Mouse (Mus musculus) kidney, embryonic 15.5 days (tissue): Measurements from ENCODE around the gene Nrarp. TPM values are rescaled to one million over a fixed set of nuclear protein-coding genes. Genes with fewer than 3 reads are reported as not detected.

Source experiments
- ATAC-seq: fragments of 200-750 bp; cut with Nextera tagmentation; replicated peaks from 2 replicates; pipeline ENCODE4 v1.8.0; 2017; ENCODE audit warnings: moderate TSS enrichment; ENCODE audit not compliant: low FRiP score
- H3K27ac ChIP-seq: fragments of 300-500 bp; sonication (generic); 2 replicates; pipeline ENCODE4 v1.5.1; 2015; ENCODE audit warnings: mild to moderate bottlenecking, inconsistent platforms
- H3K27me3 ChIP-seq: fragments of 300-500 bp; sonication (generic); 2 replicates; pipeline ENCODE4 v1.6.1; 2015; ENCODE audit warnings: inconsistent platforms
- H3K36me3 ChIP-seq: fragments of 300-500 bp; sonication (generic); 2 replicates; pipeline ENCODE4 v1.6.1; 2015; ENCODE audit warnings: inconsistent platforms
- H3K4me1 ChIP-seq: fragments of 300-500 bp; sonication (generic); 2 replicates; pipeline ENCODE4 v1.6.1; 2015; ENCODE audit warnings: inconsistent platforms
- H3K4me2 ChIP-seq: fragments of 300-500 bp; sonication (generic); 2 replicates; pipeline ENCODE4 v1.6.1; 2015; ENCODE audit warnings: moderate library complexity, mild to moderate bottlenecking, inconsistent platforms
- H3K4me3 ChIP-seq: fragments of 300-500 bp; sonication (generic); replicated peaks from 2 replicates; pipeline ENCODE4 v1.5.1; 2015; ENCODE audit warnings: mild to moderate bottlenecking, inconsistent platforms
- H3K9ac ChIP-seq: fragments of 300-500 bp; sonication (generic); 2 replicates; pipeline ENCODE4 v1.6.1; 2015; ENCODE audit warnings: mild to moderate bottlenecking, inconsistent platforms
- H3K9me3 ChIP-seq: fragments of 300-500 bp; sonication (generic); replicated peaks from 2 replicates; pipeline ENCODE4 v1.6.1; 2016; ENCODE audit warnings: inconsistent platforms
- WGBS: fragments of 180-500 bp; shearing (Covaris S2); methylation state at CpG from one replicate; pipeline ENCODE4 v1.1.7; 2015; ENCODE audit warnings: mixed read lengths; 5-methylcytosine and 5-hydroxymethylcytosine counted together
- polyA plus RNA-seq: library from polyadenylated mRNA; unstranded; fragments of >200 nt; fragmentation: Nextera tagmentation; extraction: Ambion mirVana; gene quantifications from 2 replicates; pipeline ENCODE4 v1.2.1, GENCODE M21; 2015

Nrarp gene
- polyA plus RNA-seq, 1 experiment from 2014 or later = 21.8 TPM

DNA sequence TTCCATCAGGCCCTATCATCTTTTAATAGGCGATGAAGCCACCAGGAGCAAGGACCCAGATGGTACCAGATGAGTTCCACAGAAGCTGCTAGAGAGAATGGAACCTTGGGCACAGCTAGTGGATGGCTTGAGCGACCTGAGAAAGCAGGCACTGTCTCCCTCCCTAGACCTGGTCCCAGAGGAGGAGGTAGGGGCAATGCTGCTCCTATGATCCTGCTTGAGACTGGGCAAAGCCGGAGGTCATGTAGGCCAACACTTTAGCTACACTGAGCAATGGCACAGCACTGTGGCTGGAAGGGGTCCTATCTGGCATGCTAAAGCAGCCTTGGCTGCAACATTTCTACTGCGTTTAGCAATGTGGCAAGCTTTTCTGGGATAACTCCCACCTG lies 4.9 kb upstream of the Nrarp start:
- H3K27ac ChIP-seq = peak overlapping the region; percentile 91
- no peak overlapping the region for H3K9ac ChIP-seq
- no peak for ATAC-seq
- H3K4me2 ChIP-seq = 0 out of 2 replicates have a peak overlapping the region, but pooled peaks have one; percentile 1
- no peak overlapping the region for H3K4me3 ChIP-seq
- 78% methylated on average over 4 of the region's 4 CpGs for WGBS
- no peaks in the 10 kb centered on the region for H3K36me3 ChIP-seq
- no peaks in the 10 kb centered on the region for H3K9me3 ChIP-seq
- H3K4me1 ChIP-seq = peaks cover 81% of the 10 kb centered on the region
- H3K27me3 ChIP-seq = peaks cover 34% of the 10 kb centered on the region

DNA sequence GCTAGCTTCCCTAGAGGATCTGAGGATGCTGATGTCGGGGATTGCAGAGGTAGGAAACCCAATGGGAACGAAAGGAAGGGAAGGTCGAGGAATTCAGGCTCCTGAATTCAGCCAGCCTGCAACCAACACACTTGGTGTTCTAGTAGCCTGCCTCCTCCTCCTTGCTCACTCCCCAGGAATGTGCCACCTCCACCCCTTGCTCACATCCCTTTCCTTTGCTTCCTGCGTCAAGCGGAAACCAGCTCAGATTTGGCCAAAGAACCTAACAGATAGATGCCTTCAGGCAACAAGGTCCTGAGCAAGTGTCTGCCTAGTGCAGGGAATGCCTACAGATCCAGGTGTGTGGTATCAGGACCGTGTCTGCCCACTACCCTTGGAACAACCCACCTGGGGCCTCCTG lies 4.0 kb upstream of the Nrarp start:
- Histone ChIP-seq H3K9ac (0 out of 2 replicates have a peak overlapping the region, but pooled peaks have one; percentile 2), H3K27ac (peak overlapping the region; percentile 91), H3K36me3 (no peaks in the 10 kb centered on the region), H3K4me1 (peaks cover 83% of the 10 kb centered on the region), H3K9me3 (no peaks in the 10 kb centered on the region), H3K4me3 (peak overlapping the region; percentile 28), H3K4me2 (peak overlapping the region; percentile 51), H3K27me3 (peaks cover 42% of the 10 kb centered on the region)
- no peak for ATAC-seq
- WGBS = 38% methylated on average over 6 of the region's 6 CpGs

DNA sequence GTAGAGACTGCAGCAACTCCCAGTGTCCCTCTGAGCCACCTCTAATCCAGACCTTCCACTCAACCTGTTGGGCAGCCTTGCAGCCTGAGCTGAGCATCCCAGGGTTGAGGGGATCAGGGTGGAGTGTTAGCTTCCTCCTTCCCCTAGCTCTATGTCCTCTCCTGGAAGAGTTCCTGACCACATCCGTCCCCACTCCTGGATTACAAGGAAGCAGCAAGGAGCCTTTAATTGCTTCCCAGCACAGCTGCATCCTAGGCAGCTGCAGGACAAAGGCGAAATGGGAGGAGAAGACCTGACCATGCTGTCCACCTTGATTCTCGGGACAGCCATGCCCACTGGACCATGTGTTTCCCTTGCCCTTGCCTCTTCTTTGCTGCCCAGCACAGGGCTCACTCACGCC lies 3.5 kb upstream of the Nrarp start:
- Histone ChIP-seq H3K4me1 (peaks cover 84% of the 10 kb centered on the region), H3K27ac (peak overlapping the region; percentile 91), H3K9ac (peak overlapping the region; percentile 21; the same call in 1 of the 2 replicates), H3K27me3 (peaks cover 46% of the 10 kb centered on the region), H3K4me2 (peak overlapping the region; percentile 51), H3K4me3 (peak overlapping the region; percentile 28), H3K9me3 (no peaks in the 10 kb centered on the region), H3K36me3 (no peaks in the 10 kb centered on the region)
- WGBS = 11% methylated on average over 4 of the region's 4 CpGs
- no peak for ATAC-seq

DNA sequence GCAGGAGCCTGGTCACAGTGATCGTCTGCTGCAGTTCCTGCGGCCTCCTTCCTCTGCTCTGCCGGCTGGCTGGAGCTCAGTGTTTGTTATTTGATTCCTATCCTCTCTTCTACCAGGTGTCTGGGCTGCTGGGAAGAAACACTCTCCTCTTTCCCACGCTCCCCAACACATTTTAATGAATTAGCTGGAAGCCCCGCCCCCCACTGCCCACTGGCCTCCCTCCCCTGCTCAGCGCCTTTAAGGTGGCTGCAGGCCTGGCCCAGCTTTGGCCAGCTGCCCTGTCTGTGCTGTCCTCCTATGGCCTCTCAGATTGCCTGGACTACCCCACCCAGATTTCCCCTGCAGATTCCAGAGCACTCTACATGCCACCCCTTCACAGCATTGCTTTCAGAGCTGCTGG lies 2.9 kb upstream of the Nrarp start:
- H3K4me1 ChIP-seq = peaks cover 84% of the 10 kb centered on the region
- no peaks in the 10 kb centered on the region for H3K36me3 ChIP-seq
- peak overlapping the region; percentile 21; the same call in 1 of the 2 replicates for H3K9ac ChIP-seq
- peak overlapping the region; percentile 51 for H3K4me2 ChIP-seq
- H3K4me3 ChIP-seq = peak overlapping the region; percentile 28
- 0% methylated on average over 6 of the region's 6 CpGs for WGBS
- peaks cover 50% of the 10 kb centered on the region for H3K27me3 ChIP-seq
- ATAC-seq = peak; percentile 47
- peak overlapping the region; percentile 91 for H3K27ac ChIP-seq
- H3K9me3 ChIP-seq = no peaks in the 10 kb centered on the region

DNA sequence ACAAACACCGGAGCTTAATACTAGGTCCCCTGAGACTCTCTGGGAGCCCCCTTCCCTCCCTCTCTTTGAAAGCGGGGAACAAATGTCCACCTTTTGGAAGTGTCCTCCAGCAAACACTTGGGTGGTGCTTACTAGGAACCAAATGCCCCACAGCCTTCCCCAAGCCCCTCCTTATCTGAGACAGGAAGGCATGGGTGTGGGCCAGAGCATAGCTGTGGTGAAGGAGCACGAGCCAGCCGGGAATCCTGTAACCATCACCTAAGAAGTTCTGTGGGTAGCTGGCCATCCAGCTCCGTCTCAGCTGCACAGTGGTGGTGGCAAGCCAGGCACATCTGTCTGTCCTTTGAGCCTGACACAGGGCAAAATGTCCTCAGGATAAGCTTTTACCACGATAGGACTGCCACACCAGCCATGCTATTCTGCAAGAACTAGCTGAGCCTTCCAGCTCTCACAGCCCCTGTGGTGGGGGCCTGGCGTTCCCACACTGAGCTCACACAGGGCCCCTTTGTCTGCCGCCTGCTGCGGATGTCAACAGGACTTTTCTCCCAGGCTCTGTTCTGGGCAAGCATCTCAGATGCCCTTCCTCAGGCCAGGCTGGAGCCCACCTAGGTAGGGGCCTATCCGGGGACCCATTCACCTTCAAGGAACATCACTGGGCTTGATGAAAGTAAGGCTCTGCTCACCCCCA lies 2.1 kb upstream of the Nrarp start:
- Histone ChIP-seq H3K27ac (peak overlapping the region; percentile 91), H3K27me3 (peaks cover 57% of the 10 kb centered on the region), H3K4me2 (peak overlapping the region; percentile 51; the same call in 1 of the 2 replicates), H3K9me3 (no peaks in the 10 kb centered on the region), H3K9ac (no peak overlapping the region), H3K4me1 (peaks cover 81% of the 10 kb centered on the region), H3K4me3 (peak overlapping the region; percentile 6; the same call in 1 of the 2 replicates), H3K36me3 (no peaks in the 10 kb centered on the region)
- no peak for ATAC-seq
- WGBS = 28% methylated on average over 10 of the region's 10 CpGs

DNA sequence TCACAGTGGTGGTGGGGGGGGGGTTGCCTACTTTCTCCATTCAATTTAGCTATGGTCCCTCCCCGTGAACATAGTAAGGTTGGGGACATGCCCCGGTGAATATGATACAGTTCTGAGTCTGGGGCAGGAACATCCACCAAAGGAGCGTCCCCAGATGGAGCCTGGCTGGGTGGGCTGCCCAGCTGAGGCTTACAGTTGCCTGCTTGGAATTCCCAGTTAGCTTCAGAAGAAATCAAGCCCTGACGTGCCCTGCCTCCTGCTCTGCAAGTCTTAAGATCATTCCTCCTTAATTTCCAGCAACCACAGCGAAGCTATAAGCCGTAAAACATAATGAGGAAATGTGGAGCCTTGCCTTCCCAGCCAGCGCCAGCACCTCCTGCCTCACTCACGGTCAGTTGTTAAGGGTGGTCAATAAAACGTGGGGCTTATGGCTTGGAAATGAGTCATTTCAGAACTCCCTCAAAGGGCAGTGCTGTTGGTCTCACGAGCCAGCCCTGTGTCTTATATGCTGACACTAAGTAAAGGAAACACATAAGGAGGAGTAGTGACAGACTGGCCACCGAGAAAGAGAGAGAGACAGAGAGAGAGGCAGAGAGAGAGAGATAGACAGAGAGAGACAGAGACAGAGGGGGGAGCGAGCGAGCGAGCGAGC lies 866 bp upstream of the Nrarp start:
- 23% methylated on average over 15 of the region's 15 CpGs for WGBS
- H3K4me1 ChIP-seq = peaks cover 78% of the 10 kb centered on the region
- H3K27me3 ChIP-seq = peaks cover 70% of the 10 kb centered on the region
- peak overlapping the region; percentile 67 for H3K4me3 ChIP-seq
- no peaks in the 10 kb centered on the region for H3K9me3 ChIP-seq
- H3K4me2 ChIP-seq = peak overlapping the region; percentile 92
- peak overlapping the region; percentile 29 for H3K9ac ChIP-seq
- H3K36me3 ChIP-seq = no peaks in the 10 kb centered on the region
- peak overlapping the region; percentile 93 for H3K27ac ChIP-seq
- ATAC-seq = no peak

DNA sequence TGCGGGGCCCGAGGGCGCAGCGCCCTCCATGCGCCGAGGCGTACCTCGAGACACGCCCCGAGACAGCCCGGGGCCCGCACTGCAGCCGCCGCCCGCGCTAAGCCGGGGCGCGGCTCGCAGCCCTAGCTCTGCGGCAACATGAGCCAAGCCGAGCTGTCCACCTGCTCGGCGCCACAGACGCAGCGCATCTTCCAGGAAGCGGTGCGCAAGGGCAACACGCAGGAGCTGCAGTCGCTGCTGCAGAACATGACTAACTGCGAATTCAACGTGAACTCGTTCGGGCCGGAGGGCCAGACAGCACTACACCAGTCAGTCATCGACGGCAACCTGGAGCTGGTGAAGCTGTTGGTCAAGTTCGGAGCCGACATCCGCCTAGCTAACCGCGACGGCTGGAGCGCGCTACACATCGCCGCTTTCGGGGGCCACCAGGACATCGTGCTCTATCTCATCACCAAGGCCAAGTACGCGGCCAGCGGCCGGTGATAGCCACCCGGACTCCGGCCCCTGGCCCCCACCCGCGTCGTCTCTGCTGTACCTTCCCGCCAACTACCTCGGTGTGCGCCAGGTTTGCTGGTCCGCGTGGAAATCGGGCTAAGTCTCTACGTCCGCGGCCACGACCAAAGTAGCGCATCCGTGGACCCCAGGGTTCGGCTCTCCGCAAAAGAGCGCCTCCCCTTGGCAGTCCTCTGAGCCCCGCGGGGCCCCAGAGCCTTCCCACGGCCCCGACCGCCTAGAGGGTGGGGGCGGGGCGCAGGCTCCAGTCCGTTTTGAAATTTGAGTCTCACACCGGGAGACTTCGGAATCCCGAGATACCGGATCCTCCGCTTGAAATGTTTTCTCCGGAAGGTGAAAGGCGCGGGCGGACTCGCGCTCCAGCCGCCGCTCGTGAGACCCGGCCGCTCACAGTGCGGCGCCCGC lies 674 bp downstream of the Nrarp start:
- H3K27ac ChIP-seq = peak overlapping the region; percentile 93
- peaks cover 78% of the 10 kb centered on the region for H3K4me1 ChIP-seq
- H3K27me3 ChIP-seq = peaks cover 74% of the 10 kb centered on the region
- H3K9ac ChIP-seq = peak overlapping the region; percentile 64
- peak overlapping the region; percentile 67 for H3K4me3 ChIP-seq
- no peaks in the 10 kb centered on the region for H3K9me3 ChIP-seq
- peak overlapping the region; percentile 92 for H3K4me2 ChIP-seq
- whole genome bisulfite sequencing = under 1% methylated on average over 100 of the region's 100 CpGs
- H3K36me3 ChIP-seq = no peaks in the 10 kb centered on the region
- ATAC-seq = peak; percentile 30

DNA sequence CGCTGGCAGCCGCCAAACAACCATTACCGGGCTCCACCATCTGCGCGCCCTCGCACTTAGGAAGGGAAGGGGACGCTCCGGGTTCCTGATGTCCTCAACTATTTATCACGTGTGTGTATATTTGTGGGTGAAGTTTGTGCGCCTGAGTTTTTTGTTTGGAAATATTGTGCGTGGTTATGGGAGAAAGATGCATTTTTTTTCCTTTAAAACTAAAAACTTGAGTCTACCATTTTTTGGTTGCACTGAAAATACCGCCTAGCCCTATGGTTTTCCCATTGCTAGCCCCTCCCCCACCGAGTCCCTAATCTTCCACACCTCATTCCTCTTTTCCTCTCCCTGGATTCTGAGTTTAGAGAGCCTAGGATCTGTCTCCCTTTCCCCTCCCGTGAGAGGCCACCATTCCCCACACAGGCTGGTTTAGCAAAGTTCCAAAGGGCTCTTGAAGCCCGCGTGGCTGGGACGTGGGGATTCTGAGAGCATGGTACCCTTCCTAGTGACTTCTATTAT lies 1.4 kb downstream of the Nrarp start:
- 1% methylated on average over 17 of the region's 17 CpGs for WGBS
- ATAC-seq = no peak
- Histone ChIP-seq H3K4me2 (peak overlapping the region; percentile 92), H3K4me3 (peak overlapping the region; percentile 67), H3K9me3 (no peaks in the 10 kb centered on the region), H3K27me3 (peaks cover 72% of the 10 kb centered on the region), H3K27ac (peak overlapping the region; percentile 93), H3K36me3 (no peaks in the 10 kb centered on the region), H3K4me1 (peaks cover 75% of the 10 kb centered on the region), H3K9ac (peak overlapping the region; percentile 64)

DNA sequence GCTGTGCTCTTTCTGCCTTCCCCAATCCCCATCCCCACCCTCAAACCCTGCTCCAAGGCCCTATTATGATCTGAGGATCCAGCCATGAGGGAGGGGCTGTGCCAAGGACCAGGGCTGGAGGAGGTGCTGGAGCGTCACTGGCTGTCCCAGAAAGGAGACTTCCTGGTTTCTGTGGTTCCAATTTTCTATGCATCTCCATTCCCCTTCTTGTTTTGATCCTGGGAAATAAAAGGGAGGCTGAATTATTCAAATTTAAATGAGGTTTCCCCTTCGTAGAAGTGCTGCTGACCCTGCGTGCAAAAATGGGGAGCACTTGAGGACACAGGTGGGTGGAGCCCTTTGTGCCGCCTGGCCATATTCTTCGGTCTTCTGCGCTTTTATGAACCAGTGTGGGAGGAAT lies 2.1 kb downstream of the Nrarp start:
- no peak for ATAC-seq
- H3K4me2 ChIP-seq = peak overlapping the region; percentile 92
- peaks cover 68% of the 10 kb centered on the region for H3K4me1 ChIP-seq
- H3K4me3 ChIP-seq = peak overlapping the region; percentile 67
- H3K27me3 ChIP-seq = peaks cover 68% of the 10 kb centered on the region
- H3K36me3 ChIP-seq = no peaks in the 10 kb centered on the region
- H3K9me3 ChIP-seq = no peaks in the 10 kb centered on the region
- no peak overlapping the region for H3K27ac ChIP-seq
- 14% methylated on average over 6 of the region's 6 CpGs for WGBS
- peak overlapping the region; percentile 37; the same call in 1 of the 2 replicates for H3K9ac ChIP-seq

DNA sequence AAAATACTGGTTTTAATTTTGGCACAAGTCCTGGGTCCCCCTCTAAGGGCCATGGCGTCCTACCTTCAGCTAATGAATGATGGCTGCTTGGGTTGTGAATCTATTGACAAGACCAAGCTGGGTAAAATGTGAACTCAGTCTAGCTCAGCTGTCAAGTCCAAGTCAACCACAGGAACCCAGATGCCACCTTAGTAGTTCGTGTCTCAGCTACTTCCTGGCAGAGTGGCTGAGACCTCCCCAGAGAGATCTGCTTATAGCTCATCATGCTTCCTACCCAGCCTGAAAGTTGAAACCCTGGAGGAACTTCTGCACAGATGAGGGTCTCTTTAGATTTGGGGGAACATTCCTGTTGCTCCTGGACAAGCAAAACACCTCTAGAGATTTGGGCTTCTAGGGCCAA lies 2.8 kb downstream of the Nrarp start:
- Histone ChIP-seq H3K9me3 (no peaks in the 10 kb centered on the region), H3K9ac (no peak overlapping the region), H3K36me3 (no peaks in the 10 kb centered on the region), H3K4me3 (peak overlapping the region; percentile 67), H3K4me1 (peaks cover 61% of the 10 kb centered on the region), H3K27ac (no peak overlapping the region), H3K27me3 (peaks cover 62% of the 10 kb centered on the region), H3K4me2 (peak overlapping the region; percentile 92)
- no peak for ATAC-seq
- 55% methylated on average over 2 of the region's 2 CpGs for WGBS

DNA sequence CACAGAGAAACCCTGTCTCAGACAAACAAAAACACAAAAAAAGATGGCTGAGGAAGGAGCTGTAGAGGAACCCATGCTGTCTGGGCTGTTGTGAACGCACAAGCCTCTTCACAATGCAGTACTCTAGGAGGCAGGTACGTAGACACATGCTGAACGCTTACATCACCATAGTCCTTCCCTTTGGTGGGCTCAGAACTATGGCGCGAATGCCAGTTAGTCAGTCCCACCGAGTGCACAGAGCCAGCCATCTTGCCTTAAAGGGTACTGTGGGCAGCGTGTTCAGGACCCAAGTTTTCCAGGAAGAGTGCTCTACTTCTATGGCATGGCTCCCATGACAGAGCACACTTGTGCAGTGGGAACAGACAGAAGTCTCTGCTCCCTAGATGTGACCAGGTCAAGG lies 3.9 kb downstream of the Nrarp start:
- no peak for ATAC-seq
- H3K9me3 ChIP-seq = no peaks in the 10 kb centered on the region

More for the DNA sequence above, 3.9 kb downstream of the Nrarp start:
- no peak overlapping the region for H3K27ac ChIP-seq
- H3K4me1 ChIP-seq = peaks cover 50% of the 10 kb centered on the region
- no peak overlapping the region for H3K9ac ChIP-seq
- no peak overlapping the region for H3K4me2 ChIP-seq
- H3K27me3 ChIP-seq = peaks cover 50% of the 10 kb centered on the region
- 97% methylated on average over 7 of the region's 7 CpGs for WGBS
- H3K36me3 ChIP-seq = no peaks in the 10 kb centered on the region
- 0 out of 2 replicates have a peak overlapping the region, but pooled peaks have one; percentile 49 for H3K4me3 ChIP-seq
